Mouse (Mus musculus) T-helper 2 cell (primary cell): ENCODE data around the gene Gm21671.
"Not testable (repeated sequence)": the region's sequence is repeated elsewhere in the genome, so short reads cannot be mapped to it uniquely, and the experiment has no call there.

ENCODE experiments used
- in situ Hi-C: fragments of 300-600 bp; cut with MboI, MseI; formaldehyde crosslinking; loops from one replicate; pipeline ENCODE4 v1.15.1; 2025; ENCODE audit warnings: high pct_unique_total_duplicates

Gene Gm21671

GRCm38 (mm10) chr5:25954317-25954716 lies at the start of gene Gm21671:
Gene Gm21671, minus strand, starts transcription at chr5:25954417.
- in situ Hi-C loops, result not testable (repeated sequence)

- in situ Hi-C loops, result not testable (repeated sequence)
Measured at GRCm38 (mm10) chr5:25988550-25988949, 34.3 kb upstream of the Gm21671 start, which contains the start of gene Gm21698. Gene Gm21698, minus strand, starts transcription at chr5:25988650.

- in situ Hi-C loops, result not testable (repeated sequence)
Measured at GRCm38 (mm10) chr5:25972563-25972962, 18.3 kb upstream of the Gm21671 start, which contains the start of gene Gm21680. Gene Gm21680, minus strand, starts transcription at chr5:25972663.

GRCm38 (mm10) chr5:25957050-25957449 lies 2.8 kb upstream of the Gm21671 start:
- in situ Hi-C loops, result loop anchor here (5.0 kb wide), 1 partner anchor 50 kb away; no protein-coding TSS in a partner anchor

- in situ Hi-C loops, result loop anchor here (5.0 kb wide), 1 partner anchor 51 kb away; no protein-coding TSS in a partner anchor
Measured at GRCm38 (mm10) chr5:25956611-25957010, 2.4 kb upstream of the Gm21671 start.

GRCm38 (mm10) chr5:25945391-25945790 lies 8.8 kb downstream of the Gm21671 start:
- in situ Hi-C loops, result not testable (repeated sequence)

- in situ Hi-C loops, result not testable (repeated sequence)
Measured at GRCm38 (mm10) chr5:25942281-25942680, 11.9 kb downstream of the Gm21671 start, which contains the start of gene Gm21663. Gene Gm21663, minus strand, starts transcription at chr5:25942381.
